Mouse (Mus musculus) heart, adult 2 months (tissue): ENCODE data around the gene St6galnac6. TPM values are rescaled to one million over a fixed set of nuclear protein-coding genes. Genes with fewer than 3 reads are reported as not detected.

Source experiments
- DNase-seq, 2 experiments: peaks; one replicate each; pipeline ENCODE4 v3.0.0; 2021
- H3K27ac ChIP-seq: fragments of 200-600 bp; 2 replicates; pipeline ENCODE4 v1.8.1; 2022
- H3K27me3 ChIP-seq: fragments of 200-500 bp; 2 replicates; pipeline ENCODE4 v1.6.1; 2012; ENCODE audit warnings: mild to moderate bottlenecking, low read length, inconsistent platforms, mixed read lengths; ENCODE audit not compliant: control insufficient read depth, insufficient read depth
- H3K36me3 ChIP-seq: fragments of 200-500 bp; 2 replicates; pipeline ENCODE4 v1.6.1; 2012; ENCODE audit warnings: low read length, inconsistent platforms; ENCODE audit not compliant: control insufficient read depth, insufficient read depth
- H3K4me1 ChIP-seq: fragments of 200-500 bp; 2 replicates; pipeline ENCODE4 v1.6.1; 2011; ENCODE audit warnings: low read length; ENCODE audit not compliant: control insufficient read depth, insufficient read depth
- H3K4me3 ChIP-seq: fragments of 200-600 bp; 2 replicates; pipeline ENCODE4 v1.8.1; 2022
- H3K79me2 ChIP-seq: fragments of 200-500 bp; replicated peaks from 2 replicates; pipeline ENCODE4 v1.6.1; 2012; ENCODE audit warnings: mild to moderate bottlenecking, inconsistent platforms, low read length, moderate library complexity, mixed read lengths; ENCODE audit not compliant: control insufficient read depth, insufficient read depth
- H3K9ac ChIP-seq: fragments of 200-500 bp; 2 replicates; pipeline ENCODE4 v1.6.1; 2012; ENCODE audit warnings: low read depth, mild to moderate bottlenecking, control low read depth, inconsistent platforms, low read length, mixed read lengths
- CTCF ChIP-seq: fragments of 200-600 bp; IDR thresholded peaks from 2 replicates; pipeline ENCODE4 v1.8.1; 2022; ENCODE audit warnings: antibody characterized with exemption, mild to moderate bottlenecking, moderate library complexity
- EP300 ChIP-seq: fragments of 200-500 bp; IDR thresholded peaks from 2 replicates; pipeline ENCODE4 v1.6.1; 2011; ENCODE audit warnings: low read depth, low read length, control low read depth; ENCODE audit not compliant: insufficient read depth
- POLR2A ChIP-seq: fragments of 200-500 bp; IDR thresholded peaks from 2 replicates; pipeline ENCODE4 v1.6.1; 2011; ENCODE audit warnings: mild to moderate bottlenecking, low read depth, low read length, control low read depth; ENCODE audit not compliant: insufficient read depth
- WGBS: fragments of 180-500 bp; shearing (Covaris S2); methylation state at CpG from one replicate; pipeline ENCODE4 v1.1.7; 2018; 5-methylcytosine and 5-hydroxymethylcytosine counted together
- intact Hi-C: fragments of 180-260 bp; cut with DNase I; formaldehyde crosslinking; loops from one replicate; pipeline ENCODE4 v1.15.1; 2025
- polyA plus RNA-seq: library from polyadenylated mRNA; depleted of rRNA; stranded (reverse); fragments of >200 nt; gene quantifications from 2 replicates; pipeline ENCODE4 v1.2.3, GENCODE M21; 2012
- total RNA-seq, 2 experiments: library from RNA; stranded (reverse); gene quantifications; 2 replicates each; pipeline ENCODE4 v1.2.3; 2021

St6galnac6 gene
- total and polyA plus RNA-seq, 3 experiments: 107 to 129 (median 125) TPM

GRCm38 (mm10) chr2:32629276-32629976 lies 29.9 kb downstream of the St6galnac6 start:
- Histone ChIP-seq H3K36me3 (no peaks in the 10 kb centered on the region), H3K27ac (peak overlapping the region; percentile 85), H3K9ac (peak overlapping the region; percentile 9), H3K4me3 (peak overlapping the region; percentile 54), H3K79me2 (no peaks in the 10 kb centered on the region), H3K27me3 (no peaks in the 10 kb centered on the region), H3K4me1 (peaks cover 19% of the 10 kb centered on the region)
- TF ChIP-seq POLR2A (no peak), CTCF (no peak), EP300 (no peak)
- intact Hi-C loops: no loop called here
- WGBS: 59% methylated on average over 9 of the region's 9 CpGs
- peak in 1 of 2 experiments; percentile 58 for DNase-seq

GRCm38 (mm10) chr2:32630036-32630435 lies 30.5 kb downstream of the St6galnac6 start:
- DNase-seq: no peak

GRCm38 (mm10) chr2:32631046-32631445 lies 31.5 kb downstream of the St6galnac6 start:
- no peaks in the 10 kb centered on the region for H3K79me2 ChIP-seq
- H3K27me3 ChIP-seq: no peaks in the 10 kb centered on the region
- no peak overlapping the region for H3K4me3 ChIP-seq
- intact Hi-C loops: loop anchor here (1.0 kb wide), 1 partner anchor 58 kb away; no protein-coding TSS in a partner anchor
- peaks cover 23% of the 10 kb centered on the region for H3K4me1 ChIP-seq
- no peak for DNase-seq
- no peak overlapping the region for H3K27ac ChIP-seq
- TF ChIP-seq POLR2A: no peak
- no peak for TF ChIP-seq EP300
- TF ChIP-seq CTCF: no peak
- WGBS: 86% methylated on average over 10 of the region's 10 CpGs
- no peaks in the 10 kb centered on the region for H3K36me3 ChIP-seq
- H3K9ac ChIP-seq: no peak overlapping the region

More at GRCm38 (mm10) chr2:32630036-32630435, 30.5 kb downstream of the St6galnac6 start:
- intact Hi-C loops: no loop called here
- Histone ChIP-seq H3K27ac (no peak overlapping the region), H3K79me2 (no peaks in the 10 kb centered on the region), H3K27me3 (no peaks in the 10 kb centered on the region), H3K4me3 (no peak overlapping the region), H3K36me3 (no peaks in the 10 kb centered on the region), H3K4me1 (peaks cover 23% of the 10 kb centered on the region), H3K9ac (no peak overlapping the region)
- 78% methylated on average over 9 of the region's 9 CpGs for WGBS
- no peak for TF ChIP-seq CTCF
- no peak for TF ChIP-seq EP300
- no peak for TF ChIP-seq POLR2A

GRCm38 (mm10) chr2:32631737-32632394 lies 32.4 kb downstream of the St6galnac6 start:
- no peaks in the 10 kb centered on the region for H3K36me3 ChIP-seq

GRCm38 (mm10) chr2:32633660-32634059 lies 34.2 kb downstream of the St6galnac6 start:
- 40% methylated on average over 5 of the region's 5 CpGs for WGBS
- Histone ChIP-seq H3K27ac (peak overlapping the region; percentile 91), H3K27me3 (no peaks in the 10 kb centered on the region), H3K79me2 (no peaks in the 10 kb centered on the region), H3K9ac (peak overlapping the region; percentile 19; the same call in 1 of the 2 replicates), H3K36me3 (no peaks in the 10 kb centered on the region), H3K4me3 (no peak overlapping the region), H3K4me1 (peaks cover 29% of the 10 kb centered on the region)
- TF ChIP-seq POLR2A: peak; percentile 54
- peak; percentile 76; the same call in 1 of the 2 replicates for TF ChIP-seq EP300
- no peak for TF ChIP-seq CTCF
- DNase-seq: peak; percentile 67 to 73
- intact Hi-C loops: loop anchor here (2.0 kb wide), 1 partner anchor 29 kb away; no protein-coding TSS in a partner anchor

More at GRCm38 (mm10) chr2:32631737-32632394, 32.4 kb downstream of the St6galnac6 start:
- Histone ChIP-seq H3K79me2 (no peaks in the 10 kb centered on the region), H3K27me3 (no peaks in the 10 kb centered on the region), H3K27ac (peak overlapping the region; percentile 53), H3K4me3 (no peak overlapping the region), H3K9ac (no peak overlapping the region), H3K4me1 (peaks cover 25% of the 10 kb centered on the region)
- intact Hi-C loops: loop anchor here (1.0 to 2.0 kb wide), 2 partner anchors 31 to 57 kb away; no protein-coding TSS in a partner anchor
- TF ChIP-seq POLR2A: no peak
- peak; percentile 87 for TF ChIP-seq EP300
- TF ChIP-seq CTCF: peak; percentile 97
- peak; percentile 82 to 83 for DNase-seq
- WGBS: 27% methylated on average over 7 of the region's 7 CpGs
